Mouse (Mus musculus) heart, postnatal 0 days (tissue): ENCODE results near the gene Rnpep.

Experiments
- CTCF ChIP-seq: IDR thresholded peaks from 2 replicates; pipeline ENCODE4 v1.5.1; 2016; ENCODE audit warnings: antibody characterized with exemption, control low read depth, low read depth
- EP300 ChIP-seq: IDR thresholded peaks from 2 replicates; pipeline ENCODE4 v1.6.1; 2016; ENCODE audit warnings: antibody characterized with exemption, low read depth

GRCm38 (mm10) chr1:135258380-135259127, 25.3 kb downstream of the Rnpep start, which contains the start of gene Elf3:
- TF ChIP-seq CTCF (no peak), EP300 (no peak)
